Mouse (Mus musculus) adrenal gland, adult (tissue): Measurements from ENCODE around the gene 4933427D14Rik.

Experiments
- DNase-seq, 2 experiments: peaks; one replicate each; pipeline ENCODE4 v3.0.0; 2022 to 2023; ENCODE audit warnings: low spot score in 1 of 2; ENCODE audit not compliant: inconsistent age in 2 of 2

Gene 4933427D14Rik

GRCm38 (mm10) chr11:72110726-72111125 lies 96.5 kb downstream of the 4933427D14Rik start:
- DNase-seq, result no peak

GRCm38 (mm10) chr11:72104223-72104622 lies 103.0 kb downstream of the 4933427D14Rik start:
- DNase-seq, result no peak
